Mouse (Mus musculus): ENCODE measurements around the gene Thsd4.

DNA sequence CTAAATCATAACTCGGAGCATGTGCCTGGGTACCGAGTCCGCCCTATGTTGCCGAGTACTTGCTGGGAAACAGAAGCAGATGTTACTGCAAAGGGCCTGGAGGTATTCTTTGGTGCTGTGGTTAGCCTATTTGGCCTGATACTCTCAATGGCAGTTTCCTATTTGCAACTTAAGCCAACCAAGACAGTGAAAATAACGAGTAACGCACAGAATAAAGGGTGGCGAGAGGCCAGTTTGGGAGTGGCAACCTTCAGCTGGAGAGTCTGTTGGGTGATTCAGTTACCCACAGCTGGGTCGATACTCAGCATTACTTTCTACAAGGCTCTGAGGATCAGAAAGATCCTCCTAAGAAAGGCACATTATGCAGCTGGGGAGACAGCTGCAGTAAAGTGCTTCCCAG is 81.3 kb downstream of the Thsd4 start:
- TF ChIP-seq POLR2A (IDR thresholded peaks at IDR 0.05; ENCODE audit: control insufficient read depth, extremely low read depth, insufficient read depth, low read length, poor library complexity) (no peak), CTCF (IDR thresholded peaks at IDR 0.05; ENCODE audit: borderline replicate concordance, control insufficient read depth, extremely low read depth, insufficient read depth, low read length, poor library complexity) (no peak)
